Mouse (Mus musculus) testis, postnatal 14 days (tissue): Measurements from ENCODE around the gene Rpl10a.

Source experiments
- DNase-seq: peaks from one replicate; pipeline ENCODE4 v3.0.0; 2021; ENCODE audit warnings: low spot score

Gene Rpl10a

DNA sequence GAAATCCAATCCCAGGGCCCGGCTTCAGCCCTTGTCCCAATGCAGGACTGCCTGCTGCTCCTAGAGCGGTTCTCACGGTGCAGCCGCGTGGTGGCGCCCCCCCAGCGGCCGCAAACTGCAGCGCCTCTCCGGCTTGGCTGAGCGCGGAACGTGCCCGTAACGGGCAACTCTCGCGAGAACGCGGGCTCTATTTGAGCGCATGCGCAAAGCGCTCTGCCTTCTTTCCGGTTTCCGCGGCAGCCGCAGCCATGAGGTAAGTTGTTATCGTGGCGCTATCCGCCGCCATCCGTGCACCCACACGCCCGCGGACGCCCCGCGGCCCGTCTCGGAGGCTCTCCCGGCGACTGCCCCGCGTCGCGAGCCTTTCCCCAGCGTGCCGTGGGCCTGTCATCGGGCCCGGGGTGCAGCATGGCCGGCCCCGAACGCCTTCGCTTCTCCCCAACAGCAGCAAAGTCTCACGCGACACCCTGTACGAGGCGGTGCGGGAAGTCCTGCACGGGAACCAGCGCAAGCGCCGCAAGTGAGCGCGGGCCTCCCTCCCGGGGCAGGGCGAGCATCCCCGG is at the start of gene Rpl10a:
Gene Rpl10a, plus strand, starts transcription at position 106 of the 563 bp plus-strand sequence.
- peak; percentile 97 for DNase-seq

- no peak for DNase-seq
Observed at GRCm38 (mm10) chr17:28279236-28279635, 49.0 kb upstream of the Rpl10a start.

DNA sequence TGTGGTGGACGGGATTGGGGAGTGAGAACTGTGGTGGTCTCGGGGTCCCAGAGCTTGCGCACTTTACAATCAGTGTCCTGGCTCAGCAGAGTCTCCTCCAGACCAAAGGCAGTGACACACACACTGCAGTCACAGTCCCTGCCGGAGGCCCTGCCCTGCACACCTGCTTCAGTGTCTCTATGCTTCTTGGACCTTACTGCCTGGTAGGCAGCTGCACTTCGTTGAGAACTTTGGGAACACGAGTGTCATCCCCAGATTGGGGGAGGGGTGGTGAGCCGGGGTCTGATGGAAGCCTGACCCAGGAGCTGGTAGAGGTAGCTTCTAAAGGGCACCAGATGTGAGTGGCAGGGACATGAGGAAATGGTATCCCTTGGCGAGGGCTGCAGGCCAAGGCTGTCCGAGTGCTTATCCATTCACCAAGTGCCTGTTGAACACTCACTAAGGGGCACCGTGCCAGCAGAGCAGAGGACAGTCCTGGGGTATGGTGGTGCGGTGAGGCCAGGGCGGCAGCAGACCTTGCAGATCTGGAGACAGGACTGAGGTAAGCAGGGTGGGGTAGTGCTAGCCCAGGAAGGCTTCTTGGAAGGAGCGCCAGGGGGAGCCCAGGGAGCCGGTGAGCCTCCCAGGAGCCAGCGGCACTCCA is 48.4 kb upstream of the Rpl10a start:
- DNase-seq, result no peak

DNA sequence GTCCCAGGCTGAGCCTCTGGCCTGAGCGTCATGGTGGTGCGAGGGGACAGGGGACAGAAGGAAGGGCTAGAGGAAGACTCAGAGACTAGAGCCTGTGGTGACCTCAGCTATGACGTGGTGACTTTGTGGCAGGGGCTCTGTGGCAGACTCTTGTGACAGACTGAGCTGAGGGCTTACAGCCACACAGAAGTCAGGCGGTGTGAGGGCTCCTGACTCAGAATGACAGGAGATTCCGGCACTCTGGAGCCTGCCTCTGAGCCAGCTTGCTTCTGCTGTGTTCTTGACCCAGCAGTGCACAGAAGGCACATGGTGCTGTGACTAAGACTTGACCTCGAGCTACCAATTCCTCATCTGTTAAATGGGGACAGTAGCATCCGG is 47.9 kb upstream of the Rpl10a start:
- DNase-seq, result no peak

- DNase-seq, result no peak
Observed at GRCm38 (mm10) chr17:28280831-28281377, 47.4 kb upstream of the Rpl10a start.

DNA sequence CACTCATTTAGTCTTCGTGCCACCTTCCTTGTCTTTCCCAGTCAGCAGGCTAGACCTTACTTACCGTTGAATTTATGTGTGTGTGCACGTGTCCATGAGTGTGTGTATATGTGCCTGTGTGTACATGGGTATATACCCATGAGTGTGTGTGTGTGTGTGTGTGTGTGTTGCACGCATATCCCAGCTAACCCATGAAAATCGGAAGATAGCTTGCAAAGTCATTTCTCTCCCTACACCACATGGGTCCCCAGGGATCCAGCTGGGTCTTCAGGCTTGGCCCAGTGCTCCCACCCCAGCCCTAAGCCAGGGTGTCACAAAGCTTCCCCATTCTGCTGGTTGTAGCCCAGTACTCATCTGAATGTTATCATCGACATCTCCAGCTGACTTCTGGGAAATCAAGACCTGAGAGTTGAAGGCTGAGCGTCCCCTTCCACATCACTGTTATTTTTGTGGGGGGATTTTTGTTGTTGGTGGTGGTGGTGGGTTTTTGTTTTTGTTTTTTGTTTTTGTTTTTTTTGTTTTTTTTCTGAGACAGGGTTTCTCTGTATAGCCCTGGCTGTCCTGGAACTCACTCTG is 46.3 kb upstream of the Rpl10a start:
- DNase-seq, result no peak

GRCm38 (mm10) chr17:28283199-28283598 is 45.1 kb upstream of the Rpl10a start:
- DNase-seq, result no peak

DNA sequence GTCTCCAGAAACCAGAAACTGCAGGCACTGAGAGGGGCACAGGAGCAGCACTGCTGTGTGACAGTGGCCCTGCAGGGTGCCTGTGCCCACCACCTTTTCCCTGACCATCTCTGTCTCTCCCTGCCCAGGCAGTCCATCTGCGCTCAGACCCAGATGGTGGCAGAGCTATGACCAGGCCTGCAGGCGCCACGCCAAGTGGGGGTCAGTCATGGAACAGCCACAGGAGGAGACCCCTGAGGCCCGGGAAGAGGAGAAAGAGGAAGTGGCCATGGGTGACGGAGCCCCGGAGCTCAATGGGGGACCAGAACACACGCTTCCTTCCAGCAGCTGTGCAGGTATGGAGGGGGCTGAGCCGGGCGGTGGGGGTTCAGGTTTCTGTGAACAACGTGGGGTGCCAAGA is 42.1 kb upstream of the Rpl10a start:
- no peak for DNase-seq

DNA sequence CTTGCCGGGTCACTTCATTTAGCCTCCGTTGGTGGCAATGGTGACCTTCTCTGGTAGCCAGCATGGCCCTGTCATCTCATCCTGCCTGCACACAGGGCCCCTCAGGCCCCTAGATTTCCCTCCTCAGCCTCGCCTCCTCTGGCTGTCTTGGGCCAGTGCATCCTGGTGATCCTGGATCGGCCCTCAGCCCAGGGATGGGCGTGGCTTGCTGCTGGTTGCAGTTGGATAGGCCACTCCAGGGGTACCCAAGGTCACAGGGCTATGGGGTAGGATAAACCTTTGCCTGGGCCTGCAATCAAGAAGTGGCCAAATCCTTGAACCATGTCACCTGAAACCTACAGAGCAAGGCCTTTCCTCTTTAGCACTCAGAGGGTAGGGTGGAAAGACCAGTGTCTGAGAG is 41.3 kb upstream of the Rpl10a start:
- no peak for DNase-seq

- no peak for DNase-seq
Observed at GRCm38 (mm10) chr17:28287578-28287977, 40.7 kb upstream of the Rpl10a start.

DNA sequence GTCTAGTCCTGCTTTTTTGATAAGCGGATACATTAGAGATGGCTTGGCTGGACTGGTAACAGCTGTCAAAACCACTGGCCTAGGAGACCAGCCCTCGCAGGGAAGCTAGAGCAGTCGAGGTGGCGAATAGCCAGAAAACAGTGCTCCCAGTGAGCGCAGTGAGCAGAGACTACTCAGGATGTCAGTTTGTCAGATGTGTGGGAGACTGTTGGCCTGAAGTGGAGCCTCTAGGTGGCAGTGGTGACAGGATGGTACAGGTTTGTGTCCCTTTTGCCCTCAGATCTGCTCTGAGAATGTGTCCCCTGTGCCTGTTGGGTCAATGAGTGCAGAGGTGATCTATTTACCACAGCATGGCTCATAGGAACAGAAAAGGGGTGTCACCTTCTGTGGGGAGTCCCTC is 40.3 kb upstream of the Rpl10a start:
- DNase-seq, result no peak

GRCm38 (mm10) chr17:28290262-28290661 is 38.0 kb upstream of the Rpl10a start:
- DNase-seq, result no peak

GRCm38 (mm10) chr17:28290671-28291070 is 37.6 kb upstream of the Rpl10a start:
- DNase-seq, result no peak

- DNase-seq, result no peak
Observed at GRCm38 (mm10) chr17:28291346-28291745, 36.9 kb upstream of the Rpl10a start.

DNA sequence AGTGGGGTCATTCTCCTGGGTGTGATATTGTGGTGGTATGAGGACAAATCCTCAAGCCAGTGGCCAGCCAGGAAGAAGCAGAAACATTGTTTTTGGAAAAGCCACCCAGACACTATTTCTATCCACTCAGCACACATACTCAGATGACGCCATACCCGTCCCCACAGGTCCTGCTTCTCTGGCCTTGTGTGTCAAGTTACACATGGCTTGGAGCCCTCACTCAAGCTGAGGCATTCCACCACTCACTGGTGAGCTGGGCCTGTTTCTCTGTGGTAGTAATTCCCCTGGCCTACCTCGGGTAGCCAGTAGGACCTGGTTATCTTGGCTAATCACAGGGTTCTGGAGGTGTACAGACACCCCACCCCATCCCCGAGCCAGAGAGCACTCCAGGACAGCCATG is 34.6 kb upstream of the Rpl10a start:
- no peak for DNase-seq

DNA sequence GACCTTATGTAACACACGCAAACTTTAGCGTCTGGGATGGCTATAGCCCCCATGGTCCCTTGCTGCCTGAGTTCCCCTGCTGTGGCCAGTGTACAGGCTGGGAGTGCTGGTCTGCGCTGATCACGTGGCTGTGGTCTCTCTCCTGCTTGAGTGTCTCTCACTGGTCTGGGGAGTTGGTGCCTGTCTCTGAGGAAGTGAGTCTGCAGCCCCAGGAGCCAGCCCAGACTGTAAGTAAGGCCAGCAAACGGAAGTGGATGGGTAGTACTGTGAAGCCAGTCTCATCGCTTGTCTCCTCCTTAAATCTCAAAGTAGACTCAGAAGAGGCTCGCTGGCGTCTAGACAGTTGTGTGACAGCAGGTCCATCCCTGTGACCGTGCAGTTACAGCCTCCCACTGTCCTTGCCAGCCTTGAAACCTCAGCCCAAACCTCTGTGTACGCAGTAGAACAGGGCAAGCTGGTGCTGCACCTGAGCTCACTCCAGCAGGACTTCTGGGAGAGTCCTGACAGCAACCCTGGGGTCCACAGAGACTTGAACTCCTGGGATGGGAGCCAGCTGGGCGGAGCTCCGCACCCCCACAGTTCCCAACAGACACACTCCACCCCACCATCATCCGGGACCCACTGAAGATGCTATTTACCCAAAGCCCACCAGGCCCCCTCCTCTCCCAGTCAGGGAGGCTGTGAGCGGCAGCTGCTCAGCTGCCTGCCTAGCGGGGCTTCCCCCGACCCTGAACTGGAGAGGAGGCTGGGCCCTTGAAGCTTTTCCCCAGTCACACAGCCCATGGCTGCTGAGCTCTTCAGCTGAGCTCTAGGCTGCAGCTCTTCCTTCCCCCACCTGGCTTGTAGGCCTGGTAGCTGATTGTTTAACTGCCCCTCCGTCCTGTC is 33.6 kb upstream of the Rpl10a start:
- no peak for DNase-seq

- DNase-seq, result no peak
Observed at GRCm38 (mm10) chr17:28298888-28299287, 29.4 kb upstream of the Rpl10a start.

DNA sequence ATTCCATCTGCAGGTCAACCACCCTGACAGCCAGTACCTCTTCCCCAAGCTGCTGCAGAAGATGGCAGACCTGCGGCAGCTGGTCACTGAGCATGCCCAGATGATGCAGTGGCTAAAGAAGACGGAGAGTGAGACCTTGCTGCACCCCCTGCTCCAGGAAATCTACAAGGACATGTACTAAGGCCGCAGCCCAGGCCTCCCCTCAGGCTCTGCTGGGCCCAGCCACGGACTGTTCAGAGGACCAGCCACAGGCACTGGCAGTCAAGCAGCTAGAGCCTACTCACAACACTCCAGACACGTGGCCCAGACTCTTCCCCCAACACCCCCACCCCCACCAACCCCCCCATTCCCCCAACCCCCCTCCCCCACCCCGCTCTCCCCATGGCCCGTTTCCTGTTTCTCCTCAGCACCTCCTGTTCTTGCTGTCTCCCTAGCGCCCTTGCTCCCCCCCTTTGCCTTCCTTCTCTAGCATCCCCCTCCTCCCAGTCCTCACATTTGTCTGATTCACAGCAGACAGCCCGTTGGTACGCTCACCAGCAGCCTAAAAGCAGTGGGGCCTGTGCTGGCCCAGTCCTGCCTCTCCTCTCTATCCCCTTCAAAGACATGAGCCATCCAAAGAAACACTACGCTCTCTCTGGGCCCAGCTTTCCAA is 28.5 kb upstream of the Rpl10a start:
- no peak for DNase-seq

DNA sequence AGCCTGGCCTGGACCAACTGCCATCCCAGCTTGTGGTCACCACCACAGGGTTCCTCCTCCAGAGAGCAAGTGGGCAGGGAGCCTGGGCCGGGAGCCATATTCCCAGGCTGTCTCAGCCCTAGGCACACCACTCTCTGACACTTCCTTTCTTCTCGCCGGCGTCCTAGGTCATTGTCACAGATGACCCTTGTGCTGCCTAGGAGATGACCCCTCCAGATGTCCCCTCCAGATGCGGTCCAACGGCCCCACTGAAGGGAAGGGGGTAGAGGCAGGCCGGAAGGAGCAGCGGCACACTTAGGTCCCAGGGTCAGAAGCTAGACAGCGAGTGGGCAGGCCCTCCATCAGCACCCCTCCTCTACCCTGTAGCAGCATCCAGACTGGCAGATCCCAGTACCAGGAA is 27.9 kb upstream of the Rpl10a start:
- DNase-seq, result no peak

DNA sequence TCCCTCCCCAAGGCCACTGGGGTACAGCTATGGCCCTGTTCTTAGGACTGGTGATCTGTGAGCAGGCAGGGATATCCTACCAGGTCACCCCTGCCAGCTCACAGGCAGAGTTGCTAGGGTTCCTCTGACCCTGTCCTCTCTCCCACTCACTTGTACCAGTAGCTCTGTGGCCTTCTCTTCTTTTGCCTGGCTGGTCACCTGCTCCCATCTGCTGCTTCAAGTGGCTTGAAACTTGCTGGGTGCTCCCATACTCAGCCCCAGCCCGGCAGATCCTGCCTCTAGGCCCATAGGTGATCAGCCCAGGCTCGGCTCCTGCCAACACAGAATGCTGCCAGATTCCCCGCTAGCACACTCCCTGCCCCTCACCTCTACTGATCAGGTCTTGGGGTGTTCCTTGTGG is 27.4 kb upstream of the Rpl10a start:
- no peak for DNase-seq

- no peak for DNase-seq
Observed at GRCm38 (mm10) chr17:28305172-28305571, 23.1 kb upstream of the Rpl10a start.
